Mouse (Mus musculus) cerebellum, postnatal 36 days (tissue): ENCODE data around the gene Gm17067.
"Not testable (repeated sequence)": the region's sequence is repeated elsewhere in the genome, so short reads cannot be mapped to it uniquely, and the experiment has no call there.

Experiments
- DNase-seq, 2 experiments: peaks; one replicate each; pipeline ENCODE4 v3.0.0; 2021 to 2022; ENCODE audit warnings: mixed read lengths in 2 of 2

Gm17067 gene

DNA sequence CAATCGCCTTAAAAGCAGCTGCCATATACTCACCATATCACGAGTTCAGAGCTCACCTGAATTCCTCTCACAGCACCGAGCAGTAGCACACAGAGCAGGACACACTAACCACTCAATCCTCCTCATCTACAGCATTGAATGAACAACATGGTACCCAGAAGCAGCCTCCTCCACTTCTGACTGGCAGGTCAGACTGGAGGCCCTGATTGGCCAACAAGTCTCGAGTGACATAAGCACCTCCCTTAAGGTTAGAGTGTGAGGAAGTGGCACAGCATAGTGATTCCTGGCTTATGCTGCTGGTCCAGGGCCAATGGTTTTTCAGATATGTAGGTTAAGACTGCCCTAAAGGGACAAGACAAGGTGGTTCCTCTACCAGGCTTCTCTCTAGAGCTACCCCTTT, at the start of gene Gm17067:
Gene Gm17067 (minus strand): TSS at position 101 of the 400 bp plus-strand sequence.
- not testable (repeated sequence) for DNase-seq

- no peak for DNase-seq
Observed at GRCm38 (mm10) chr7:42749836-42750235, 23.0 kb upstream of the Gm17067 start.

DNA sequence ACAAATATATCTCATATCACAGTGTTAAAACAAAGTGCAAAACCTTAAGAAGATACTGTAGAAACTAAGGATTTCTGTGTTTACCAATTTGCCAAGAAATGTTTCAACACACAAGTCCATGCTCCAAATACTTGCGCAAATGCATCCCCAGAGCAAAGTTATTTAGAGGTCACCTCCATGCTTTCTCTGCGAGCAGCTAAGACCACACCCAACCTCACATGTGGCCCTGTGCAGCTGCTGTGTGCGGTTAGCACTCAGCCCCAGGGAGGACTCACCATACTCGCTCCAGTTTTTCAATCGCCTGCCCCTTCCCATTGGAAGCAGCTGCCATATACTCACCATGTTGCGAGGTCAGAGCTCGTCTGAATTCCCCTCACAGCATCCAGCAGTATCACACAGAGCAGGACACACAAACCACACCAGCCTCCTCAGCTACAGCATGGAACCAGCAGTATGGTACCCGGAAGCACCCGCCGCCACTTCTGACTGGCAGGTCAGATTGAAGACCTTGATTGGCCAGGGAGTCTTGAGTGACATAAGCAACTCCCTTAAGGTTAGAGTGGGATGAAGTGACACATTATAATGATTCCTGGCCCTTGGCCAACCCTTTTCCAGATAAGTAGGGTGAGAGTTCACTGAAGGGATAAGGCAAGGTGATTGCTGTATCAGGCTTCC, 11.9 kb upstream of the Gm17067 start:
- DNase-seq, result no peak

GRCm38 (mm10) chr7:42693251-42693650, 33.6 kb downstream of the Gm17067 start:
- peak in 1 of 2 experiments; percentile 2 for DNase-seq

GRCm38 (mm10) chr7:42692362-42693158, 34.3 kb downstream of the Gm17067 start, which contains the start of gene Zfp975:
Gene Zfp975 (minus strand): TSS chr7:42692742.
- peak; percentile 76 to 80 for DNase-seq

DNA sequence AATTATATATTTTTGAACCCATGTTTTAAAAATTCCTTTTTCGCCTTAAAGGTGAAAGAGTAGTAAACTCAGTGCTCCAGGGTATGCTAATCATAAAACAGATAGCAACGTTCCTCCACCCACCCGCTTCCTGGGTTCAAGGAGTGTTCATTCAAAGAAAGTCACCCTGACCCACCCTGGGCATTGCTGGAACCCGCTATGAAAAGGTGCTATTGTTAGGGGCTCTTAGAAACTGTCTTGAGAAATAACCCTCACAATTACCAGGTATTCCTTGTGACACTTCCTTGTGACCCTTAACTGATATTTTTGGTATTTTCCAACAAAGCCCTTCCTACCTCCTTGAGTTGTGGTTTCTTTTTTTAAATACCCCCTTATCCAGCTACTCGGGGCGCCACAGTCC, 46.7 kb downstream of the Gm17067 start:
- DNase-seq, result not testable (repeated sequence)

DNA sequence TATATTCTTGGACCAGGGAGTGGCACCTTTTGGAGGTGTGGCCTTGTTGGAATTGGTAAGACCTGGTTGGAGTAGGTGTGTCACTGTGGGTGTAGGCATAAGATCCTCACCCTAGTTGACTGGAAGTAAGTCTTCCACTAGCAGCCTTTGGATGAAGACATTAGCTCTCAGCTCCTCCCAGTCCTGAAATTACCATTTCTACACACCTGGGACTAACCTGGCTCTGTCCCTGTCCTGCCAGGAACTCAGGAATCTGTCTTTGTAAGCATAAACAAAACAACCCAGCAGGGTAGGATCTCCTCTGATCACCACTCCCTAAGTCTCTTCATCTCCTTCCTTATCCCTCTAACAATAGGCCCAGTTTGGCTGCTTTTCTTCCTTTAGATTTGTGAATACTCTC, 47.2 kb downstream of the Gm17067 start:
- DNase-seq, result not testable (repeated sequence)

GRCm38 (mm10) chr7:42660140-42660539, 66.7 kb downstream of the Gm17067 start:
- not testable (repeated sequence) for DNase-seq
